ENCODE assay signal across 23 mouse cellular contexts in the genomic region with DNA sequence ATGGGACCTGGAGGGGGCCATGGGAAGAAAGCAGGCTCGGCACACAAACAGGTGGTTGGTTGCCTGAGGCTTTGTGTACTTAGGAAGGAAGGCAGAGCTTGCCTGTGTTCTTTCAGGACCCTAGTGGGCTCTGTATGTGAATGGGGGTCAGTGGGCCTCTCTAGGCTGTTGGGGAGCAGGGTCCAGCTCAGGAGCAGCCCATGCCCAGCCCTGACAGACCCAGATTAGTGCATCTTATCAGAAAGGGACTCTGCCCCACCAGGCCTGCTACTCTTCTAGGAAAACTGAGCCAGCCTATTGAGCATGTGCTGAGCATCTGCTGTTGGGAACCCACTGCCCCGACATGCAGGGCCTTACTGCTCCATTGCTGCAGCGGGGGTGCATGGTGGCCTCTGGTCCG. TPM values are rescaled to one million over a fixed set of nuclear protein-coding genes. Genes with fewer than 3 reads are reported as not detected.
DNase-seq lines count a peak whose midpoint lies in the region; ATAC-seq and TF ChIP-seq lines count a peak whose summit lies in the region.
"Had no signal": no experiment of that assay in that cellular context is flagged by ENCODE, and none has a peak within 500 bp of the region (broad histone marks: within the 10 kb centered on the region; RNA-seq: fewer than 3 reads in every experiment).

No protein-coding gene starts in this region.

- no peak for TF ChIP-seq CTCF in gastrocnemius, adult 2 months (IDR thresholded peaks at IDR 0.05)
- TF ChIP-seq CTCF in cerebellum, adult 2 months (IDR thresholded peaks at IDR 0.05; ENCODE audit: borderline replicate concordance, insufficient read depth, low read depth, low read length): no peak

- H3K36me3 ChIP-seq in kidney, embryonic 16.5 days (ENCODE audit: insufficient read depth, low read length): no peaks in the 10 kb centered on the region
- no peaks in the 10 kb centered on the region for H3K36me3 ChIP-seq in intestine, embryonic 15.5 days
- H3K36me3 ChIP-seq in stomach, embryonic 14.5 days (ENCODE audit: control insufficient read depth, insufficient read depth, low read length): no peaks in the 10 kb centered on the region
- H3K36me3 ChIP-seq in forebrain, embryonic 13.5 days (ENCODE audit: poor library complexity, severe bottlenecking): no peaks in the 10 kb centered on the region
- H3K36me3 ChIP-seq: heart, embryonic 12.5 days; hindbrain, embryonic 15.5 days; limb, embryonic 13.5 days; midbrain, embryonic 15.5 days; neural tube, embryonic 12.5 days had no signal

- 74% methylated on average over 4 of the region's 4 CpGs for WGBS in kidney, embryonic 16.5 days
- 60% methylated on average over 4 of the region's 4 CpGs for WGBS in intestine, embryonic 15.5 days
- 63% methylated on average over 4 of the region's 4 CpGs for WGBS in stomach, embryonic 14.5 days
- 68% methylated on average over 4 of the region's 4 CpGs for WGBS in cerebellum, adult 2 months
- WGBS in forebrain, embryonic 13.5 days: 85% methylated on average over 4 of the region's 4 CpGs

- no peaks in the 10 kb centered on the region for H3K27me3 ChIP-seq in kidney, embryonic 16.5 days (ENCODE audit: insufficient read depth, low read length)
- no peaks in the 10 kb centered on the region for H3K27me3 ChIP-seq in intestine, embryonic 15.5 days (replicated peaks)
- H3K27me3 ChIP-seq in stomach, embryonic 14.5 days (ENCODE audit: control insufficient read depth, insufficient read depth, low read length): no peaks in the 10 kb centered on the region
- no peaks in the 10 kb centered on the region for H3K27me3 ChIP-seq in cerebellum, adult 2 months (ENCODE audit: control insufficient read depth, insufficient read depth, low read length)
- no peaks in the 10 kb centered on the region for H3K27me3 ChIP-seq in forebrain, embryonic 13.5 days
- H3K27me3 ChIP-seq: forebrain, embryonic 12.5 days; heart, embryonic 12.5 days; hindbrain, embryonic 15.5 days; limb, embryonic 13.5 days; liver, embryonic 12.5 days; midbrain, embryonic 15.5 days had no signal

- no peak for ATAC-seq in kidney, embryonic 16.5 days (ENCODE audit: low FRiP score, low TSS enrichment)
- ATAC-seq in intestine, embryonic 15.5 days: peak; percentile 73
- no peak for ATAC-seq in stomach, embryonic 14.5 days (ENCODE audit: insufficient number of reproducible peaks, insufficient read depth, low FRiP score, low read depth)
- ATAC-seq in forebrain, embryonic 13.5 days: no peak
- ATAC-seq: CD4-positive, CD25-positive, alpha-beta regulatory T cell, adult 4 months; liver, embryonic 12.5 days; midbrain, embryonic 15.5 days had no signal

- no peak overlapping the region for H3K4me2 ChIP-seq in kidney, embryonic 16.5 days (replicated peaks; ENCODE audit: low read depth, low read length)
- H3K4me2 ChIP-seq in intestine, embryonic 15.5 days (replicated peaks): peak overlapping the region; percentile 24
- no peak overlapping the region for H3K4me2 ChIP-seq in stomach, embryonic 14.5 days (replicated peaks; ENCODE audit: low read depth, low read length)
- H3K4me2 ChIP-seq in forebrain, embryonic 13.5 days: no peak overlapping the region
- H3K4me2 ChIP-seq: embryonic facial prominence, embryonic 12.5 days; forebrain, embryonic 12.5 days; heart, embryonic 12.5 days; hindbrain, embryonic 15.5 days; limb, embryonic 13.5 days; liver, embryonic 12.5 days; midbrain, embryonic 15.5 days; neural tube, embryonic 12.5 days had no signal

- intact Hi-C loops in gastrocnemius, adult 2 months (cut with DNase I): no loop called here

- no peak for TF ChIP-seq POLR2A in cerebellum, adult 2 months (IDR thresholded peaks at IDR 0.05; ENCODE audit: borderline replicate concordance, insufficient read depth, low read length)

- H3K9ac ChIP-seq in kidney, embryonic 16.5 days (replicated peaks; ENCODE audit: low read length): no peak overlapping the region
- H3K9ac ChIP-seq in intestine, embryonic 15.5 days: no peak overlapping the region
- no peak overlapping the region for H3K9ac ChIP-seq in stomach, embryonic 14.5 days (replicated peaks; ENCODE audit: low read depth, low read length)
- no peak overlapping the region for H3K9ac ChIP-seq in forebrain, embryonic 13.5 days
- H3K9ac ChIP-seq: embryonic facial prominence, embryonic 12.5 days; forebrain, embryonic 12.5 days; heart, embryonic 12.5 days; hindbrain, embryonic 15.5 days; limb, embryonic 13.5 days; liver, embryonic 12.5 days; midbrain, embryonic 15.5 days; neural tube, embryonic 12.5 days had no signal

- H3K9me3 ChIP-seq in kidney, embryonic 16.5 days (ENCODE audit: low read length): no peaks in the 10 kb centered on the region
- no peaks in the 10 kb centered on the region for H3K9me3 ChIP-seq in intestine, embryonic 15.5 days
- no peaks in the 10 kb centered on the region for H3K9me3 ChIP-seq in stomach, embryonic 14.5 days (ENCODE audit: control insufficient read depth, low read depth, low read length)
- no peaks in the 10 kb centered on the region for H3K9me3 ChIP-seq in forebrain, embryonic 13.5 days (replicated peaks)
- H3K9me3 ChIP-seq: embryonic facial prominence, embryonic 12.5 days; forebrain, embryonic 12.5 days; heart, embryonic 12.5 days; hindbrain, embryonic 15.5 days; limb, embryonic 13.5 days; liver, embryonic 12.5 days; midbrain, embryonic 15.5 days; neural tube, embryonic 12.5 days had no signal

- DNase-seq in gastrocnemius, adult 2 months: peak; percentile 10
- DNase-seq in gastrocnemius, adult 18-20 months (ENCODE audit: low spot score): no peak
- DNase-seq in kidney, postnatal 14 days: no peak
- no peak for DNase-seq in cerebellum, adult 2 months
- DNase-seq: cerebellum, adult 11 months; gastrocnemius, postnatal 10 days; heart, adult 18-20 months; kidney, adult 2 months; retina, postnatal 1 day; right cerebral cortex, postnatal 25 days had no signal

- H3K27ac ChIP-seq in gastrocnemius, adult 2 months: no peak overlapping the region
- H3K27ac ChIP-seq in kidney, embryonic 16.5 days (ENCODE audit: low read length): peak overlapping the region; percentile 36
- peak overlapping the region; percentile 84 for H3K27ac ChIP-seq in intestine, embryonic 15.5 days
- 0 out of 2 replicates have a peak overlapping the region, but pooled peaks have one; percentile 15 for H3K27ac ChIP-seq in stomach, embryonic 14.5 days (ENCODE audit: low read length)
- no peak overlapping the region for H3K27ac ChIP-seq in cerebellum, adult 2 months (ENCODE audit: insufficient read depth, low read length)
- no peak overlapping the region for H3K27ac ChIP-seq in forebrain, embryonic 13.5 days
- H3K27ac ChIP-seq: embryonic facial prominence, embryonic 12.5 days; forebrain, embryonic 12.5 days; hindbrain, embryonic 15.5 days; limb, embryonic 13.5 days; liver, embryonic 12.5 days; midbrain, embryonic 15.5 days; neural tube, embryonic 12.5 days had no signal

- no peak overlapping the region for H3K4me3 ChIP-seq in gastrocnemius, adult 2 months
- no peak overlapping the region for H3K4me3 ChIP-seq in kidney, embryonic 16.5 days (ENCODE audit: low read length)
- H3K4me3 ChIP-seq in intestine, embryonic 15.5 days (replicated peaks): no peak overlapping the region
- no peak overlapping the region for H3K4me3 ChIP-seq in stomach, embryonic 14.5 days (ENCODE audit: low read depth, low read length)
- no peak overlapping the region for H3K4me3 ChIP-seq in cerebellum, adult 2 months (replicated peaks; ENCODE audit: insufficient read depth, low read depth, low read length)
- no peak overlapping the region for H3K4me3 ChIP-seq in forebrain, embryonic 13.5 days
- H3K4me3 ChIP-seq: embryonic facial prominence, embryonic 12.5 days; forebrain, embryonic 12.5 days; heart, embryonic 12.5 days; hindbrain, embryonic 15.5 days; limb, embryonic 13.5 days; liver, embryonic 12.5 days; midbrain, embryonic 15.5 days; neural tube, embryonic 12.5 days had no signal

- peaks cover 45% of the 10 kb centered on the region for H3K4me1 ChIP-seq in kidney, embryonic 16.5 days (ENCODE audit: insufficient read depth, low read length)
- H3K4me1 ChIP-seq in intestine, embryonic 15.5 days (replicated peaks): peaks cover 36% of the 10 kb centered on the region
- H3K4me1 ChIP-seq in stomach, embryonic 14.5 days (ENCODE audit: control insufficient read depth, insufficient read depth, low read length): peaks cover 20% of the 10 kb centered on the region
- peaks cover 12% of the 10 kb centered on the region; the same call in 1 of the 2 replicates for H3K4me1 ChIP-seq in cerebellum, adult 2 months (ENCODE audit: control insufficient read depth, insufficient read depth, low read length)
- peaks cover 4% of the 10 kb centered on the region; the same call in 1 of the 2 replicates for H3K4me1 ChIP-seq in forebrain, embryonic 13.5 days

RNA-seq across cellular contexts. Expression of gene Hip1r, which starts 14.1 kb away (rescaled TPM):
- total RNA-seq in gastrocnemius, adult 2 months (2021): 10 to 100 TPM in 1 of 2 experiments, 1 to 10 TPM in 1; 5.6 to 14.3 TPM
- 10 to 100 TPM in 1 of 2 experiments, 1 to 10 TPM in 1; 9.4 to 19.6 TPM for total RNA-seq in gastrocnemius, adult 18-20 months (2021)
- 23.1 and 25.6 TPM in 2 replicates for polyA plus RNA-seq in kidney, embryonic 16.5 days (2015; fragmentation: Nextera tagmentation; extraction: Ambion mirVana)
- 26.0 and 29.3 TPM in 2 replicates for polyA plus RNA-seq in intestine, embryonic 15.5 days (2015; fragmentation: Nextera tagmentation; extraction: Ambion mirVana)
- 14.4 and 16.9 TPM in 2 replicates for polyA plus RNA-seq in stomach, embryonic 14.5 days (2014; fragmentation: Nextera tagmentation; extraction: Ambion mirVana)
- 41.8 and 42.4 TPM in 2 replicates for polyA plus RNA-seq in cerebellum, adult 2 months (2012; rRNA removed)
- polyA plus RNA-seq in forebrain, embryonic 13.5 days (2015; fragmentation: Nextera tagmentation; extraction: Ambion mirVana): 16.2 and 16.8 TPM in 2 replicates

RNA-seq across cellular contexts. Expression of gene Vps37b, which starts 44.6 kb away (rescaled TPM):
- 1 to 10 TPM; 4.1 to 6.2 TPM for total RNA-seq in gastrocnemius, adult 2 months (2021)
- 1 to 10 TPM; 5.7 to 6.6 TPM for total RNA-seq in gastrocnemius, adult 18-20 months (2021)
- 40.8 and 41.8 TPM in 2 replicates for polyA plus RNA-seq in kidney, embryonic 16.5 days (2015; fragmentation: Nextera tagmentation; extraction: Ambion mirVana)
- 28.2 and 28.8 TPM in 2 replicates for polyA plus RNA-seq in intestine, embryonic 15.5 days (2015; fragmentation: Nextera tagmentation; extraction: Ambion mirVana)
- polyA plus RNA-seq in stomach, embryonic 14.5 days (2014; fragmentation: Nextera tagmentation; extraction: Ambion mirVana): 29.3 and 31.5 TPM in 2 replicates
- 41.7 and 47.5 TPM in 2 replicates for polyA plus RNA-seq in cerebellum, adult 2 months (2012; rRNA removed)
- 86.5 and 92.2 TPM in 2 replicates for polyA plus RNA-seq in forebrain, embryonic 13.5 days (2015; fragmentation: Nextera tagmentation; extraction: Ambion mirVana)

RNA-seq across cellular contexts. Expression of gene Ccdc62, which starts 57.0 kb away (rescaled TPM):
- total RNA-seq in gastrocnemius, adult 2 months (2021): under 1 TPM; 0.66 to 0.73 TPM
- total RNA-seq in gastrocnemius, adult 18-20 months (2021): 1 to 10 TPM; 1.4 to 1.6 TPM
- polyA plus RNA-seq in kidney, embryonic 16.5 days (2015; fragmentation: Nextera tagmentation; extraction: Ambion mirVana): 6.3 and 6.8 TPM in 2 replicates
- polyA plus RNA-seq in intestine, embryonic 15.5 days (2015; fragmentation: Nextera tagmentation; extraction: Ambion mirVana): 4.7 and 5.1 TPM in 2 replicates
- polyA plus RNA-seq in stomach, embryonic 14.5 days (2014; fragmentation: Nextera tagmentation; extraction: Ambion mirVana): 9.0 and 9.3 TPM in 2 replicates
- 4.6 and 5.8 TPM in 2 replicates for polyA plus RNA-seq in cerebellum, adult 2 months (2012; rRNA removed)
- 5.1 and 6.0 TPM in 2 replicates for polyA plus RNA-seq in forebrain, embryonic 13.5 days (2015; fragmentation: Nextera tagmentation; extraction: Ambion mirVana)

Comparison
In these comparisons a context has a peak if more than half of its experiments do, and no peak if none do; other contexts are left out.
1. H3K27ac ChIP-seq: peak in kidney, embryonic 16.5 days (single experiment), intestine, embryonic 15.5 days (single experiment) and stomach, embryonic 14.5 days (single experiment); none in gastrocnemius, adult 2 months (single experiment), cerebellum, adult 2 months (single experiment) and forebrain, embryonic 13.5 days (single experiment).